Mouse (Mus musculus) embryo, embryonic 11.5 days (tissue): Measurements from ENCODE around the gene Trpv3.
"Not testable (repeated sequence)": the region's sequence is repeated elsewhere in the genome, so short reads cannot be mapped to it uniquely, and the experiment has no call there.

ENCODE experiments used
- DNase-seq: peaks from one replicate; pipeline ENCODE4 v3.0.0-alpha.2; 2012; ENCODE audit warnings: low read depth, low spot score

Trpv3 gene

GRCm38 (mm10) chr11:73289621-73290020, 22.4 kb downstream of the Trpv3 start:
- DNase-seq, result no peak

GRCm38 (mm10) chr11:73303123-73303522, 35.9 kb downstream of the Trpv3 start:
- no peak for DNase-seq

- no peak for DNase-seq
Observed at GRCm38 (mm10) chr11:73315961-73316360, 48.8 kb downstream of the Trpv3 start.

- DNase-seq, result not testable (repeated sequence)
Observed at GRCm38 (mm10) chr11:73318581-73318980, 51.4 kb downstream of the Trpv3 start.

- not testable (repeated sequence) for DNase-seq
Observed at GRCm38 (mm10) chr11:73321064-73321463, 53.9 kb downstream of the Trpv3 start.

- no peak for DNase-seq
Observed at GRCm38 (mm10) chr11:73323906-73324830, 57.0 kb downstream of the Trpv3 start.

- DNase-seq, result no peak
Observed at GRCm38 (mm10) chr11:73326485-73326886, 59.3 kb downstream of the Trpv3 start.

GRCm38 (mm10) chr11:73327361-73327760, 60.2 kb downstream of the Trpv3 start:
- no peak for DNase-seq

GRCm38 (mm10) chr11:73329442-73329841, 62.3 kb downstream of the Trpv3 start, which contains the start of the genes Aspa, Gm49340 and Spata22:
Gene Aspa, minus strand, starts transcription at chr11:73329596.
Gene Gm49340, plus strand, starts transcription at chr11:73329741.
Gene Spata22, plus strand, starts transcription at chr11:73329741.
- no peak for DNase-seq

- no peak for DNase-seq
Observed at GRCm38 (mm10) chr11:73333357-73333756, 66.2 kb downstream of the Trpv3 start.

GRCm38 (mm10) chr11:73336919-73337318, 69.7 kb downstream of the Trpv3 start:
- no peak for DNase-seq
